ENCODE assay signal across 11 mouse cellular contexts in the genomic region with DNA sequence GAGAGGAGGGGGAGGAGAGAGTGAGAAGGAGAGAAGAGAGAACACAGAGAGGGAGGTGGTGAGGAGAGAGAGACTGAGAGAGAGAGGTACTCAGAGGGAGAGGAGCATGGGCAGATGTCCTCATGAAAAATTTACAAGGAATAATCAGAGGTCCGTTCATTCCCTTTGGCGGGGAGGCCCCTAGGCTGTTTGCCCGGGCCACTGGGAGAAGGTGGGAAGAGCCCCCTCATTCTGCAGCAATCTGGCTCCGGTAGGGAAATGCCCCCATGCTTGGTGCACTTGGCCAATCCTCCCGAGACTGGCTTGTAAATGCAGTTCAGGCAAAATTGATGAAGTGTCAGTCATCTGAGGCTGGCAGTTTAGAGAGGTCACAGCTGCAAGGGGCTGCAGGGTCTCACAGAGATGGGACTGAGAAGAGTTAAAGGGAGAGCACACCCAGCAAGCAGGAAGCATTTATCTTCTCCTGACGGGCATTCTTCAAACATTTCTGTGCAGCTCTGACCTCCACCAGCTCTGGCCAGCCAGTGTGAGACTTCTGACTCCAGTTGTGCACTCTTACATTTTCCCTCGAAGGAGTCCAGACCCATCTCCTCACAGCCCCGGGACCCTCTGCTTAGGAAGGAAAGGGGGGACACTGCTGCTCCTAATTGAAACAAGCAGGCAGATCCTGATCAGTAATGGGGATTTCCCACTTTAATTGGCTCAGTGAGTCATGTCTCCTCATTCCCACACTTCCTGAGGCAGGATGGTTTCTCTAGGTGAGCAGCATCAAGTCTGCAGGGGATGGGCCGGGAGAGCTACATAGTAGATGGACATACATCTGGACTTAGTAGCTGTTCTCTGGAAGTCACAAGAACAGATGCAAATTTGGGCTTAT.
A peak's percentile ranks its signal among the peaks of the same experiment; 100 is the strongest.
DNase-seq lines count a peak whose midpoint lies in the region; ATAC-seq and TF ChIP-seq lines count a peak whose summit lies in the region.
"Had no signal": no experiment of that assay in that cellular context is flagged by ENCODE, and none has a peak within 500 bp of the region (broad histone marks: within the 10 kb centered on the region; RNA-seq: fewer than 3 reads in every experiment).

No protein-coding gene starts in this region.

- peak; percentile 12 to 22 for DNase-seq in cerebellum, postnatal 14 days
- no peak for DNase-seq in cerebellum, postnatal 25 days
- DNase-seq in brain, embryonic 14.5 days (ENCODE audit: low read depth): peak; percentile 90
- peak; percentile 55 for DNase-seq in forebrain, postnatal 0 days
- peak; percentile 92 for DNase-seq in midbrain, embryonic 11.5 days (ENCODE audit: low spot score, missing footprints)
- no peak for DNase-seq in gastrocnemius, postnatal 10 days
- no peak for DNase-seq in urinary bladder, postnatal 14 days (ENCODE audit: low spot score)
- no peak for DNase-seq in spleen, postnatal 36 days (ENCODE audit: low spot score in 2 of 2)
- DNase-seq: heart, adult 2 months had no signal

- H3K27ac ChIP-seq in forebrain, postnatal 0 days (ENCODE audit: low read depth, low read length): peak overlapping the region; percentile 87
- peak overlapping the region; percentile 72 for H3K27ac ChIP-seq in midbrain, embryonic 11.5 days (ENCODE audit: low read depth, low read length)
- H3K27ac ChIP-seq: heart, adult 2 months; liver, embryonic 15.5 days; stomach, embryonic 15.5 days had no signal

- H3K4me2 ChIP-seq in forebrain, postnatal 0 days (ENCODE audit: low read depth): peak overlapping the region; percentile 23; the same call in 1 of the 2 replicates
- no peak overlapping the region for H3K4me2 ChIP-seq in midbrain, embryonic 11.5 days
- H3K4me2 ChIP-seq: liver, embryonic 15.5 days; stomach, embryonic 15.5 days had no signal

- peak; percentile 55 for ATAC-seq in forebrain, postnatal 0 days
- ATAC-seq in midbrain, embryonic 11.5 days (ENCODE audit: low FRiP score): peak; percentile 75

- H3K9ac ChIP-seq in forebrain, postnatal 0 days: 0 out of 2 replicates have a peak overlapping the region, but pooled peaks have one; percentile 10
- H3K9ac ChIP-seq in midbrain, embryonic 11.5 days (ENCODE audit: low read length): 0 out of 2 replicates have a peak overlapping the region, but pooled peaks have one; percentile 6
- H3K9ac ChIP-seq: liver, embryonic 15.5 days; stomach, embryonic 15.5 days had no signal

- TF ChIP-seq CTCF in brain, embryonic 14.5 days (IDR thresholded peaks at IDR 0.05; ENCODE audit: borderline replicate concordance, extremely low read depth, insufficient read depth, insufficient read length): no peak
- no peak for TF ChIP-seq CTCF in forebrain, postnatal 0 days (IDR thresholded peaks at IDR 0.05; ENCODE audit: low read depth)

- WGBS in forebrain, postnatal 0 days: 21% methylated on average over 9 of the region's 9 CpGs
- 45% methylated on average over 9 of the region's 9 CpGs for WGBS in midbrain, embryonic 11.5 days

- H3K4me1 ChIP-seq in forebrain, postnatal 0 days (ENCODE audit: insufficient read depth): peaks cover 10% of the 10 kb centered on the region
- peaks cover 10% of the 10 kb centered on the region for H3K4me1 ChIP-seq in midbrain, embryonic 11.5 days (ENCODE audit: control insufficient read depth, insufficient read depth, low read length)
- H3K4me1 ChIP-seq: liver, embryonic 15.5 days had no signal

- H3K27me3 ChIP-seq in forebrain, postnatal 0 days (ENCODE audit: insufficient read depth, low read length): no peaks in the 10 kb centered on the region
- no peaks in the 10 kb centered on the region for H3K27me3 ChIP-seq in midbrain, embryonic 11.5 days (ENCODE audit: control insufficient read depth, insufficient read depth, low read length)
- H3K27me3 ChIP-seq: liver, embryonic 15.5 days; stomach, embryonic 15.5 days had no signal

- H3K36me3 ChIP-seq in forebrain, postnatal 0 days (ENCODE audit: insufficient read depth): no peaks in the 10 kb centered on the region
- no peaks in the 10 kb centered on the region for H3K36me3 ChIP-seq in midbrain, embryonic 11.5 days (ENCODE audit: control insufficient read depth, insufficient read depth, low read length)
- H3K36me3 ChIP-seq: liver, embryonic 15.5 days; stomach, embryonic 15.5 days had no signal

- no peak for TF ChIP-seq POLR2A in brain, embryonic 14.5 days (IDR thresholded peaks at IDR 0.05; ENCODE audit: borderline replicate concordance, extremely low read depth, insufficient read depth, insufficient read length, poor library complexity, severe bottlenecking)

- H3K4me3 ChIP-seq in forebrain, postnatal 0 days (ENCODE audit: low read depth, low read length): no peak overlapping the region
- no peak overlapping the region for H3K4me3 ChIP-seq in midbrain, embryonic 11.5 days (ENCODE audit: low read depth, low read length)
- H3K4me3 ChIP-seq: heart, adult 2 months; liver, embryonic 15.5 days; stomach, embryonic 15.5 days had no signal

- H3K9me3 ChIP-seq in forebrain, postnatal 0 days (ENCODE audit: low read length): no peaks in the 10 kb centered on the region
- H3K9me3 ChIP-seq in midbrain, embryonic 11.5 days (ENCODE audit: control insufficient read depth, low read length): no peaks in the 10 kb centered on the region
- H3K9me3 ChIP-seq: liver, embryonic 15.5 days; stomach, embryonic 15.5 days had no signal

Comparison
In these comparisons a context has a peak if more than half of its experiments do, and no peak if none do; other contexts are left out.
1. DNase-seq: peak in cerebellum, postnatal 14 days (2 of 2), brain, embryonic 14.5 days (single experiment), forebrain, postnatal 0 days (single experiment) and midbrain, embryonic 11.5 days (single experiment); none in cerebellum, postnatal 25 days (0 of 2), gastrocnemius, postnatal 10 days (single experiment), urinary bladder, postnatal 14 days (single experiment) and spleen, postnatal 36 days (0 of 2).